Mouse (Mus musculus) gastrocnemius, postnatal 36 days (tissue): ENCODE measurements around the gene Rmi1. TPM values are rescaled to one million over a fixed set of nuclear protein-coding genes. Genes with fewer than 3 reads are reported as not detected.
A peak's percentile ranks its signal among the peaks of the same experiment; 100 is the strongest.
"Not testable (repeated sequence)": the region's sequence is repeated elsewhere in the genome, so short reads cannot be mapped to it uniquely, and the experiment has no call there.

Experiments used
- DNase-seq, 2 experiments: peaks; one replicate each; pipeline ENCODE4 v3.0.0; 2022
- intact Hi-C: fragments of 180-260 bp; cut with DNase I; formaldehyde crosslinking; loops from one replicate; pipeline ENCODE4 v1.15.1; 2025
- total RNA-seq, 2 experiments: library from RNA; stranded (reverse); gene quantifications; 2 replicates each; pipeline ENCODE4 v1.2.3; 2021

Rmi1 gene
- total RNA-seq, 2 experiments from 2014 or later: 4.8 to 5.0 TPM

GRCm38 (mm10) chr13:58397651-58398050 lies 4.4 kb upstream of the Rmi1 start:
- no peak for DNase-seq
- intact Hi-C loops: no loop called here

GRCm38 (mm10) chr13:58400576-58400975 lies 1.5 kb upstream of the Rmi1 start:
- DNase-seq: no peak
- intact Hi-C loops: loop anchor here (5.0 kb wide), 1 partner anchor 117 kb away; no protein-coding TSS in a partner anchor

GRCm38 (mm10) chr13:58401135-58402002 lies 679 bp upstream of the Rmi1 start:
- intact Hi-C loops: loop anchor here (5.0 kb wide), 1 partner anchor 116 kb away; no protein-coding TSS in a partner anchor
- peak; percentile 25 to 67 for DNase-seq

- intact Hi-C loops: loop anchor here (5.0 kb wide), 1 partner anchor 115 kb away; no protein-coding TSS in a partner anchor
- DNase-seq: no peak
Measured at GRCm38 (mm10) chr13:58402744-58403110, 679 bp downstream of the Rmi1 start.

- DNase-seq: not testable (repeated sequence)
- intact Hi-C loops: loop anchor here (5.0 kb wide), 1 partner anchor 114 kb away; no protein-coding TSS in a partner anchor
Measured at GRCm38 (mm10) chr13:58403243-58403642, 1.2 kb downstream of the Rmi1 start, which contains the start of gene Hnrnpk. Gene Hnrnpk, minus strand, starts transcription at chr13:58403343.

GRCm38 (mm10) chr13:58411073-58411472 lies 9.0 kb downstream of the Rmi1 start:
- DNase-seq: no peak
- intact Hi-C loops: no loop called here

GRCm38 (mm10) chr13:58415374-58415773 lies 13.3 kb downstream of the Rmi1 start:
- intact Hi-C loops: no loop called here
- no peak for DNase-seq

- intact Hi-C loops: no loop called here
Measured at GRCm38 (mm10) chr13:58415838-58416237, 13.8 kb downstream of the Rmi1 start.

GRCm38 (mm10) chr13:58418656-58419055 lies 16.6 kb downstream of the Rmi1 start:
- intact Hi-C loops: no loop called here

More at GRCm38 (mm10) chr13:58415838-58416237, 13.8 kb downstream of the Rmi1 start:
- no peak for DNase-seq

GRCm38 (mm10) chr13:58419266-58419665 lies 17.2 kb downstream of the Rmi1 start:
- intact Hi-C loops: no loop called here
- no peak for DNase-seq

More at GRCm38 (mm10) chr13:58418656-58419055, 16.6 kb downstream of the Rmi1 start:
- DNase-seq: no peak

- DNase-seq: no peak
- intact Hi-C loops: no loop called here
Measured at GRCm38 (mm10) chr13:58421026-58421425, 19.0 kb downstream of the Rmi1 start.

- DNase-seq: no peak
- intact Hi-C loops: no loop called here
Measured at GRCm38 (mm10) chr13:58422242-58422641, 20.2 kb downstream of the Rmi1 start.

GRCm38 (mm10) chr13:58423061-58423660 lies 21.1 kb downstream of the Rmi1 start:
- intact Hi-C loops: no loop called here
- DNase-seq: no peak

- intact Hi-C loops: no loop called here
- no peak for DNase-seq
Measured at GRCm38 (mm10) chr13:58439716-58440115, 37.7 kb downstream of the Rmi1 start.

- no peak for DNase-seq
- intact Hi-C loops: no loop called here
Measured at GRCm38 (mm10) chr13:58443326-58443725, 41.3 kb downstream of the Rmi1 start.

GRCm38 (mm10) chr13:58443787-58444186 lies 41.7 kb downstream of the Rmi1 start:
- intact Hi-C loops: no loop called here
- no peak for DNase-seq

- DNase-seq: no peak
- intact Hi-C loops: no loop called here
Measured at GRCm38 (mm10) chr13:58446541-58446940, 44.5 kb downstream of the Rmi1 start.

- DNase-seq: no peak
- intact Hi-C loops: no loop called here
Measured at GRCm38 (mm10) chr13:58450459-58451182, 48.6 kb downstream of the Rmi1 start.

- intact Hi-C loops: no loop called here
- no peak for DNase-seq
Measured at GRCm38 (mm10) chr13:58452246-58452645, 50.2 kb downstream of the Rmi1 start.

GRCm38 (mm10) chr13:58452651-58453413 lies 50.8 kb downstream of the Rmi1 start:
- intact Hi-C loops: no loop called here

More at GRCm38 (mm10) chr13:58452651-58453413, 50.8 kb downstream of the Rmi1 start:
- peak in 1 of 2 experiments; percentile 19 for DNase-seq
